Mouse (Mus musculus): Measurements from ENCODE around the gene Nup210l.

DNA sequence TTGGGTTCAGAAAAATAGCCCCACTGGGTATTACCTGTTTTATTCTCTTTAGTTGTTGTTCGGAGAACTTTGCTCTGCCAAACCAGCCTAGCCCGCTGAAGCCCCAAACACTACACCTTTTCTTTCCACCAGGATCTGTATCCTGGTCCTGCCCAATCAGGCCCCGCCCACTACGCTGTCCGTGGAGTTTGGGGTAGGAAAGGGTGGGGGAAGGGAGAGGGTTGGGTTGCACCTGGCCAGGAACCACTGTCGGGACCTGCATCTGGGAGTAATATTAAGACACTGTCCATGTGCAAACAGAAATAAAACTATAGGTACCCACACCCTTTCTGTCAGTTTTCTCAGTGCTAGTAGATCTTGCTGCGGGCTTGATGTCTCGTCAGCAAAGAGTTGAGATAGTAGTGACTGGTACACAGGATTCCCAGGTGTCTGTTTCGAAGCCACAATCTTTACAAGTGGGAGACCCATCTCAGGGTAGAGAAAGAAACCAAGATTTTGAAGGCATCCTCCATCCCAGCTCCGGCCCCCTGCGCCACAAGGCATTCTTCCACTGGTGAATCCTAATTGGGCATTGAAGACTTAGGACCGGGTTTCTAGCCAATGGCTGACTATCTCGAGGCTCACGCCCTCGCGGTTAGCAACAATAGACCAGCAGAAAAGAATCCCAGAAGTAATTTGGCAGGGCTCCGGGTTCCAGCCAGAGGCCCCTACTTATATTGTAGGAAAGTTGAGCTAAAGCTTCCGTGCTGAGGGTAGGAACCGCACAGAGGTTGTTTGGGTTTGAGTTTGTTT, 139.2 kb downstream of the Nup210l start, which contains the start of gene Creb3l4:
- 0 out of 2 replicates have a peak, but pooled peaks have one; percentile 30 for TF ChIP-seq EP300 (IDR thresholded peaks at IDR 0.05)
- TF ChIP-seq CTCF (IDR thresholded peaks at IDR 0.05), result no peak
